Mouse (Mus musculus): ENCODE measurements at regions not wholly inside any gene's neighbourhood (a gene's known extent, or its start where the extent isn't known, plus 50 kb on each side); places are given as distances from the start of the nearest gene placed in this dataset.
A peak's percentile ranks its signal among the peaks of the same experiment; 100 is the strongest.

GRCm38 (mm10) chr9:33790617-33791016 lies 695.1 kb upstream of the Kirrel3 start:
- no peak for DNase-seq (ENCODE audit: low spot score)

- no peak for DNase-seq (ENCODE audit: low spot score)
These were observed 685.4 kb upstream of the Kirrel3 start for GRCm38 (mm10) chr9:33800250-33800649.

GRCm38 (mm10) chr9:33800763-33801162 lies 684.9 kb upstream of the Kirrel3 start:
- DNase-seq (ENCODE audit: low spot score), result no peak

GRCm38 (mm10) chr9:33814739-33815368 lies 670.8 kb upstream of the Kirrel3 start:
- DNase-seq (ENCODE audit: low spot score), result no peak

GRCm38 (mm10) chr9:33822574-33823394 lies 662.9 kb upstream of the Kirrel3 start:
- no peak for DNase-seq (ENCODE audit: low spot score)

GRCm38 (mm10) chr9:33826116-33826515 lies 659.6 kb upstream of the Kirrel3 start:
- DNase-seq (ENCODE audit: low spot score), result no peak

- no peak for DNase-seq (ENCODE audit: low spot score)
These were observed 658.3 kb upstream of the Kirrel3 start for GRCm38 (mm10) chr9:33827409-33827808.

- DNase-seq (ENCODE audit: low spot score), result no peak
These were observed 647.9 kb upstream of the Kirrel3 start for GRCm38 (mm10) chr9:33837666-33838380.

- DNase-seq (ENCODE audit: low spot score), result no peak
These were observed 636.1 kb upstream of the Kirrel3 start for GRCm38 (mm10) chr9:33849623-33850022.

- peak; percentile 1 for DNase-seq (ENCODE audit: low spot score)
These were observed 635.7 kb upstream of the Kirrel3 start for GRCm38 (mm10) chr9:33850024-33850423.

GRCm38 (mm10) chr9:33850993-33851392 lies 634.7 kb upstream of the Kirrel3 start:
- DNase-seq (ENCODE audit: low spot score), result no peak

GRCm38 (mm10) chr9:33856169-33856568 lies 629.5 kb upstream of the Kirrel3 start:
- peak; percentile 2 for DNase-seq (ENCODE audit: low spot score)

- DNase-seq (ENCODE audit: low spot score), result peak; percentile 28
These were observed 627.2 kb upstream of the Kirrel3 start for GRCm38 (mm10) chr9:33858511-33858910.

- DNase-seq (ENCODE audit: low spot score), result no peak
These were observed 617.0 kb upstream of the Kirrel3 start for GRCm38 (mm10) chr9:33868666-33869065.

- peak; percentile 4 for DNase-seq (ENCODE audit: low spot score)
These were observed 598.4 kb upstream of the Kirrel3 start for GRCm38 (mm10) chr9:33887279-33887678.

GRCm38 (mm10) chr9:33892001-33892400 lies 593.7 kb upstream of the Kirrel3 start:
- DNase-seq (ENCODE audit: low spot score), result no peak

- no peak for DNase-seq (ENCODE audit: low spot score)
These were observed 584.2 kb upstream of the Kirrel3 start for GRCm38 (mm10) chr9:33901313-33902076.

- DNase-seq (ENCODE audit: low spot score), result no peak
These were observed 581.6 kb upstream of the Kirrel3 start for GRCm38 (mm10) chr9:33903991-33904570.

GRCm38 (mm10) chr9:33914919-33915318 lies 570.8 kb upstream of the Kirrel3 start:
- no peak for DNase-seq (ENCODE audit: low spot score)

GRCm38 (mm10) chr9:33915349-33916056 lies 570.2 kb upstream of the Kirrel3 start:
- no peak for DNase-seq (ENCODE audit: low spot score)

- no peak for DNase-seq (ENCODE audit: low spot score)
These were observed 555.4 kb upstream of the Kirrel3 start for GRCm38 (mm10) chr9:33930286-33930685.
